Mouse (Mus musculus): Measurements from ENCODE around the gene Coro1a. TPM values are rescaled to one million over a fixed set of nuclear protein-coding genes. Genes with fewer than 3 reads are reported as not detected.

Gene Coro1a
- polyA plus RNA-seq (2016; fragmentation: Nextera tagmentation; extraction: Ambion mirVana), result 77.9 and 86.6 TPM in 2 replicates

GRCm38 (mm10) chr7:126707442-126708174 lies at the start of gene Coro1a:
Coro1a (minus strand) TSS chr7:126707787.
- no peaks in the 10 kb centered on the region for H3K36me3 ChIP-seq
- H3K9ac ChIP-seq, result no peak within 1 kb of the TSS
- no peak within 1 kb of the TSS for H3K27ac ChIP-seq
- H3K4me3 ChIP-seq, result no peak within 1 kb of the TSS
- peaks cover 37% of the 10 kb centered on the region for H3K4me1 ChIP-seq
- no peaks in the 10 kb centered on the region for H3K9me3 ChIP-seq (replicated peaks)
- 56% methylated on average over 19 of the region's 19 CpGs for WGBS (ENCODE audit: insufficient replicate concordance)
- peak; percentile 38; the same call in 1 of the 2 replicates for ATAC-seq
- H3K27me3 ChIP-seq (replicated peaks), result peaks cover 37% of the 10 kb centered on the region
- H3K4me2 ChIP-seq, result peak within 1 kb of the TSS; percentile 30

- peak; percentile 45; the same call in 1 of the 2 replicates for ATAC-seq
These were observed 47.3 kb upstream of the Coro1a start for GRCm38 (mm10) chr7:126754866-126755265.

DNA sequence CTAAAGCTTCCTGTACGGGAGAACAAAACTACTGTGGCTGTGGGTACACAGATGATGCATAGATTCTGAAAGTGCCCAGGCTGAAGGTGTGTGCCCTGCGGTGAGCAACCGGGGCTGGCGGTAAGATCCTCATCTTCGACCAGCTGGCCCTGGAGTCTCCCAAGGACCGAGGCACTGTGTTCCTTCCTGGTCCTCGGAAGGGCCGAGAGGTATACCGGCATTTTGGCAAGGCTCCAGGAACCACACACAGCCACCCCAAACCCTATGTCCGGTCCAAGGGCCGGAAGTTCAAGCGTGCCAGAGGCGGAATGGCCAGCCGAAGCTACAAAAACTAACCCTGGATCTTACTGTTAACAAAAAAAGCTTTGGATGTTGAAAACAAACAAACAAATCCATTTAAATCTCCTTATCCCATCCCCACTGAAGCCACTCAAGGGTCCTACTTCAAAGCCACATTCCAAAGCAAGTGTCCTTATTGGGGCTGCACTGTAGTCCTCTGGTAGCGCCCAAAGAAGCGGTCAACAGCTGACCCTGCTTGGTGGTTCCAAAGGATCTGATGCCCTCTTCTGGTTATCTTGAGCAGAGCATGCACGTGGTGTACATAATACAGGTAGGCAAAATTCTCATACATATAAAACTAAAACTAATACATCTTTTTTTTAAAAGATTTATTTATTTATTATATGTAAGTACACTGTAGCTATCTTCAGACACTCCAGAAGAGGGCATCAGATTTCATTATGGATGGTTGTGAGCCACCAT lies 42.2 kb upstream of the Coro1a start:
- H3K4me3 ChIP-seq, result no peak overlapping the region
- WGBS (ENCODE audit: insufficient replicate concordance), result 88% methylated on average over 17 of the region's 17 CpGs
- no peak overlapping the region for H3K9ac ChIP-seq
- no peak for ATAC-seq
- H3K4me2 ChIP-seq, result no peak overlapping the region
- no peaks in the 10 kb centered on the region for H3K27me3 ChIP-seq (replicated peaks)
- H3K36me3 ChIP-seq, result no peaks in the 10 kb centered on the region
- no peak overlapping the region for H3K27ac ChIP-seq
- no peaks in the 10 kb centered on the region for H3K9me3 ChIP-seq (replicated peaks)
- H3K4me1 ChIP-seq, result peaks cover 14% of the 10 kb centered on the region

More at GRCm38 (mm10) chr7:126754866-126755265, 47.3 kb upstream of the Coro1a start:
- H3K27ac ChIP-seq, result no peak overlapping the region
- peak overlapping the region; percentile 33 for H3K4me2 ChIP-seq
- H3K9me3 ChIP-seq (replicated peaks), result no peaks in the 10 kb centered on the region
- no peaks in the 10 kb centered on the region for H3K36me3 ChIP-seq
- H3K27me3 ChIP-seq (replicated peaks), result no peaks in the 10 kb centered on the region
- WGBS (ENCODE audit: insufficient replicate concordance), result 3% methylated on average over 9 of the region's 9 CpGs
- H3K4me1 ChIP-seq, result peaks cover 14% of the 10 kb centered on the region
- H3K9ac ChIP-seq, result no peak overlapping the region
- H3K4me3 ChIP-seq, result no peak overlapping the region

GRCm38 (mm10) chr7:126748824-126749223 lies 41.2 kb upstream of the Coro1a start:
- H3K4me1 ChIP-seq, result peaks cover 14% of the 10 kb centered on the region
- 72% methylated on average over 7 of the region's 7 CpGs for WGBS (ENCODE audit: insufficient replicate concordance)
- no peak overlapping the region for H3K4me2 ChIP-seq
- 0 out of 2 replicates have a peak overlapping the region, but pooled peaks have one; percentile 10 for H3K27ac ChIP-seq
- no peak for ATAC-seq
- H3K27me3 ChIP-seq (replicated peaks), result no peaks in the 10 kb centered on the region
- H3K36me3 ChIP-seq, result no peaks in the 10 kb centered on the region
- no peak overlapping the region for H3K4me3 ChIP-seq
- H3K9ac ChIP-seq, result no peak overlapping the region
- no peaks in the 10 kb centered on the region for H3K9me3 ChIP-seq (replicated peaks)

GRCm38 (mm10) chr7:126746798-126747197 lies 39.2 kb upstream of the Coro1a start:
- no peaks in the 10 kb centered on the region for H3K27me3 ChIP-seq (replicated peaks)
- H3K9ac ChIP-seq, result no peak overlapping the region
- 20% methylated on average over 6 of the region's 6 CpGs for WGBS (ENCODE audit: insufficient replicate concordance)
- H3K36me3 ChIP-seq, result no peaks in the 10 kb centered on the region
- peak; percentile 59 for ATAC-seq
- no peaks in the 10 kb centered on the region for H3K9me3 ChIP-seq (replicated peaks)
- peak overlapping the region; percentile 16; the same call in 1 of the 2 replicates for H3K4me3 ChIP-seq
- peaks cover 14% of the 10 kb centered on the region for H3K4me1 ChIP-seq
- H3K4me2 ChIP-seq, result peak overlapping the region; percentile 43; the same call in 1 of the 2 replicates
- H3K27ac ChIP-seq, result peak overlapping the region; percentile 68

- Histone ChIP-seq H3K4me2 (peak overlapping the region; percentile 43), H3K9me3 (replicated peaks) (no peaks in the 10 kb centered on the region), H3K27ac (peak overlapping the region; percentile 68), H3K9ac (no peak overlapping the region), H3K4me3 (peak overlapping the region; percentile 16; the same call in 1 of the 2 replicates), H3K36me3 (no peaks in the 10 kb centered on the region), H3K27me3 (replicated peaks) (no peaks in the 10 kb centered on the region), H3K4me1 (peaks cover 14% of the 10 kb centered on the region)
- peak; percentile 35; the same call in 1 of the 2 replicates for ATAC-seq
- 38% methylated on average over 12 of the region's 12 CpGs for WGBS (ENCODE audit: insufficient replicate concordance)
These were observed 38.5 kb upstream of the Coro1a start for GRCm38 (mm10) chr7:126746066-126746465.

- Histone ChIP-seq H3K4me2 (no peak overlapping the region), H3K36me3 (no peaks in the 10 kb centered on the region), H3K4me1 (peaks cover 9% of the 10 kb centered on the region; the same call in 1 of the 2 replicates), H3K27me3 (replicated peaks) (no peaks in the 10 kb centered on the region), H3K4me3 (no peak overlapping the region), H3K9ac (no peak overlapping the region), H3K9me3 (replicated peaks) (no peaks in the 10 kb centered on the region), H3K27ac (no peak overlapping the region)
- ATAC-seq, result no peak
- 81% methylated on average over 13 of the region's 13 CpGs for WGBS (ENCODE audit: insufficient replicate concordance)
These were observed 34.4 kb upstream of the Coro1a start for GRCm38 (mm10) chr7:126741964-126742482.

- Histone ChIP-seq H3K4me3 (no peak overlapping the region), H3K4me2 (no peak overlapping the region), H3K9ac (no peak overlapping the region), H3K27me3 (replicated peaks) (no peaks in the 10 kb centered on the region), H3K27ac (no peak overlapping the region), H3K9me3 (replicated peaks) (no peaks in the 10 kb centered on the region), H3K36me3 (no peaks in the 10 kb centered on the region), H3K4me1 (peaks cover 8% of the 10 kb centered on the region; the same call in 1 of the 2 replicates)
- WGBS (ENCODE audit: insufficient replicate concordance), result 70% methylated on average over 5 of the region's 5 CpGs
- ATAC-seq, result no peak
These were observed 33.9 kb upstream of the Coro1a start for GRCm38 (mm10) chr7:126741452-126741851.

- Histone ChIP-seq H3K36me3 (no peaks in the 10 kb centered on the region), H3K27me3 (replicated peaks) (no peaks in the 10 kb centered on the region), H3K9me3 (replicated peaks) (no peaks in the 10 kb centered on the region), H3K4me2 (no peak overlapping the region), H3K9ac (no peak overlapping the region), H3K4me3 (no peak overlapping the region), H3K4me1 (peaks cover 3% of the 10 kb centered on the region; the same call in 1 of the 2 replicates), H3K27ac (no peak overlapping the region)
- WGBS (ENCODE audit: insufficient replicate concordance), result 57% methylated on average over 5 of the region's 5 CpGs
- no peak for ATAC-seq
These were observed 33.4 kb upstream of the Coro1a start for GRCm38 (mm10) chr7:126740977-126741376.

DNA sequence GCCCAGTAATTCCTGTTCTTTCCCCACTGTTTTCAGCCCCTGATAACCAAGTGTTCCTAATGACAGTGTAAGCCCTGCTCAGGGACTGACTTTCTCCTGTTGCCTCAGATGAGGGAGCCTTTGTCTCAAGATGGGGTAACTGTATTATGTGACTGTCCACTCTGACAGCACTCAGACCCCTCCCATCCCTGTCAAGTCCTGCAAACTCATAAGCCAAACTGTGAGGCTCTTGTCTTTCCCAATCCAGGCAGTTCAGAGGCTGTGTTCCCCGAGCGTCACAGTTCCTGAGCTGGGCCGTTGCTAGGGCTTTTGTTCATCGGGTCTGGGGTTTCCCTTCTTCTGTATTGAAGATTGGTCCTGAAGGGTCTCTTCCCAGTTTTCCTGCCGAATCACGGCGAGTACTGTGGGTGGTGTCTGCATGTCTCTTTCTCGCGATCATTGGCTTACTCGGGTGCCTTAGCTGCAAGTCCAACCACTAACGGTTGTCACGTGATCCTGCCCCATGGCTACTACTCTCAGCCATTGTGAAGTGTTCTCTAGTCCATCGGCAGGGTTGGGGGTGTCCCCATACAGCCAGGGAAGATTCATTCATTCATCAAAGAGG lies 32.6 kb upstream of the Coro1a start:
- Histone ChIP-seq H3K9ac (no peak overlapping the region), H3K27me3 (replicated peaks) (no peaks in the 10 kb centered on the region), H3K9me3 (replicated peaks) (no peaks in the 10 kb centered on the region), H3K36me3 (no peaks in the 10 kb centered on the region), H3K4me3 (no peak overlapping the region), H3K4me1 (no peaks in the 10 kb centered on the region), H3K27ac (no peak overlapping the region), H3K4me2 (no peak overlapping the region)
- WGBS (ENCODE audit: insufficient replicate concordance), result 76% methylated on average over 13 of the region's 13 CpGs
- no peak for ATAC-seq

- Histone ChIP-seq H3K4me3 (no peak overlapping the region), H3K4me2 (no peak overlapping the region), H3K27ac (no peak overlapping the region), H3K9me3 (replicated peaks) (no peaks in the 10 kb centered on the region), H3K4me1 (no peaks in the 10 kb centered on the region), H3K27me3 (replicated peaks) (no peaks in the 10 kb centered on the region), H3K36me3 (no peaks in the 10 kb centered on the region), H3K9ac (no peak overlapping the region)
- 73% methylated on average over 17 of the region's 17 CpGs for WGBS (ENCODE audit: insufficient replicate concordance)
- no peak for ATAC-seq
These were observed 32.0 kb upstream of the Coro1a start for GRCm38 (mm10) chr7:126739551-126739950.
